Mouse (Mus musculus) limb, embryonic 15.5 days (tissue): ENCODE measurements around the gene Rbfox1. TPM values are rescaled to one million over a fixed set of nuclear protein-coding genes. Genes with fewer than 3 reads are reported as not detected.

Experiments used
- ATAC-seq: fragments of 200-750 bp; cut with Nextera tagmentation; 2 replicates; pipeline ENCODE4 v1.8.0; 2017; ENCODE audit warnings: low read depth, moderate TSS enrichment; ENCODE audit not compliant: insufficient number of reproducible peaks, low FRiP score, low TSS enrichment
- H3K27ac ChIP-seq: fragments of 300-500 bp; sonication (generic); 2 replicates; pipeline ENCODE4 v1.5.1; 2015; ENCODE audit warnings: moderate library complexity, mild to moderate bottlenecking, inconsistent platforms
- H3K27me3 ChIP-seq: fragments of 300-500 bp; sonication (generic); 2 replicates; pipeline ENCODE4 v1.6.1; 2015; ENCODE audit warnings: inconsistent platforms
- H3K36me3 ChIP-seq: fragments of 300-500 bp; sonication (generic); 2 replicates; pipeline ENCODE4 v1.6.1; 2015; ENCODE audit warnings: inconsistent platforms
- H3K4me1 ChIP-seq: fragments of 300-500 bp; sonication (generic); 2 replicates; pipeline ENCODE4 v1.6.1; 2015; ENCODE audit warnings: inconsistent platforms
- H3K4me2 ChIP-seq: fragments of 300-500 bp; sonication (generic); 2 replicates; pipeline ENCODE4 v1.6.1; 2015; ENCODE audit warnings: mild to moderate bottlenecking, inconsistent platforms
- H3K4me3 ChIP-seq: fragments of 300-500 bp; sonication (generic); 2 replicates; pipeline ENCODE4 v1.5.1; 2015; ENCODE audit warnings: mild to moderate bottlenecking, inconsistent platforms
- H3K9ac ChIP-seq: fragments of 300-500 bp; sonication (generic); 2 replicates; pipeline ENCODE4 v1.6.1; 2015; ENCODE audit warnings: inconsistent platforms
- H3K9me3 ChIP-seq: fragments of 300-500 bp; sonication (generic); 2 replicates; pipeline ENCODE4 v1.6.1; 2016; ENCODE audit warnings: inconsistent platforms
- WGBS: fragments of 180-500 bp; shearing (Covaris S2); methylation state at CpG from one replicate; pipeline ENCODE4 v1.1.7; 2015; 5-methylcytosine and 5-hydroxymethylcytosine counted together
- polyA plus RNA-seq: library from polyadenylated mRNA; unstranded; fragments of >200 nt; fragmentation: Nextera tagmentation; extraction: Ambion mirVana; gene quantifications from 2 replicates; pipeline ENCODE4 v1.2.1, GENCODE M21; 2015

The Rbfox1 gene
- polyA plus RNA-seq, 1 experiment from 2014 or later = 4.0 TPM

GRCm38 (mm10) chr16:6889221-6889620 lies 1004.1 kb downstream of the Rbfox1 start:
- Histone ChIP-seq H3K9ac (no peak overlapping the region), H3K27ac (no peak overlapping the region), H3K9me3 (no peaks in the 10 kb centered on the region), H3K36me3 (no peaks in the 10 kb centered on the region), H3K27me3 (no peaks in the 10 kb centered on the region), H3K4me2 (no peak overlapping the region), H3K4me3 (no peak overlapping the region), H3K4me1 (no peaks in the 10 kb centered on the region)
- no peak for ATAC-seq
- 60% methylated on average over 4 of the region's 4 CpGs for WGBS

- 46% methylated on average over 6 of the region's 6 CpGs for WGBS
- Histone ChIP-seq H3K4me3 (no peak overlapping the region), H3K9me3 (no peaks in the 10 kb centered on the region), H3K27ac (no peak overlapping the region), H3K27me3 (no peaks in the 10 kb centered on the region), H3K4me1 (no peaks in the 10 kb centered on the region), H3K4me2 (no peak overlapping the region), H3K36me3 (no peaks in the 10 kb centered on the region), H3K9ac (no peak overlapping the region)
- no peak for ATAC-seq
These were observed 1012.6 kb downstream of the Rbfox1 start for GRCm38 (mm10) chr16:6897734-6898133.

- H3K4me2 ChIP-seq = no peak overlapping the region
- no peaks in the 10 kb centered on the region for H3K4me1 ChIP-seq
- 39% methylated on average over 2 of the region's 2 CpGs for WGBS
- no peaks in the 10 kb centered on the region for H3K9me3 ChIP-seq
- H3K36me3 ChIP-seq = no peaks in the 10 kb centered on the region
- no peak overlapping the region for H3K4me3 ChIP-seq
- H3K27me3 ChIP-seq = no peaks in the 10 kb centered on the region
- no peak for ATAC-seq
- H3K9ac ChIP-seq = no peak overlapping the region
- H3K27ac ChIP-seq = no peak overlapping the region
These were observed 1014.9 kb downstream of the Rbfox1 start for GRCm38 (mm10) chr16:6900006-6900405.

- no peak for ATAC-seq
- Histone ChIP-seq H3K4me2 (no peak overlapping the region), H3K9ac (no peak overlapping the region), H3K4me1 (no peaks in the 10 kb centered on the region), H3K4me3 (no peak overlapping the region), H3K27ac (no peak overlapping the region), H3K36me3 (no peaks in the 10 kb centered on the region), H3K9me3 (no peaks in the 10 kb centered on the region), H3K27me3 (no peaks in the 10 kb centered on the region)
- WGBS = 70% methylated on average over 4 of the region's 4 CpGs
These were observed 1019.8 kb downstream of the Rbfox1 start for GRCm38 (mm10) chr16:6904984-6905383.

- no peak overlapping the region for H3K4me3 ChIP-seq
- no peak for ATAC-seq
- no peaks in the 10 kb centered on the region for H3K27me3 ChIP-seq
- WGBS = 82% methylated on average over 2 of the region's 2 CpGs
- no peak overlapping the region for H3K4me2 ChIP-seq
- H3K36me3 ChIP-seq = no peaks in the 10 kb centered on the region
- no peaks in the 10 kb centered on the region for H3K4me1 ChIP-seq
- no peak overlapping the region for H3K9ac ChIP-seq
- H3K9me3 ChIP-seq = no peaks in the 10 kb centered on the region
- H3K27ac ChIP-seq = no peak overlapping the region
These were observed 1020.8 kb downstream of the Rbfox1 start for GRCm38 (mm10) chr16:6906001-6906400.

- Histone ChIP-seq H3K27ac (no peak overlapping the region), H3K4me3 (no peak overlapping the region), H3K27me3 (no peaks in the 10 kb centered on the region), H3K9ac (no peak overlapping the region), H3K4me1 (no peaks in the 10 kb centered on the region), H3K4me2 (no peak overlapping the region), H3K36me3 (no peaks in the 10 kb centered on the region), H3K9me3 (no peaks in the 10 kb centered on the region)
- 64% methylated on average over 6 of the region's 6 CpGs for WGBS
- no peak for ATAC-seq
These were observed 1022.4 kb downstream of the Rbfox1 start for GRCm38 (mm10) chr16:6907550-6907949.

- Histone ChIP-seq H3K4me2 (no peak overlapping the region), H3K27me3 (no peaks in the 10 kb centered on the region), H3K27ac (no peak overlapping the region), H3K4me1 (0 out of 2 replicates have a peak, but pooled peaks cover 3% of the 10 kb centered on the region), H3K4me3 (no peak overlapping the region), H3K9me3 (no peaks in the 10 kb centered on the region), H3K9ac (no peak overlapping the region), H3K36me3 (no peaks in the 10 kb centered on the region)
- 74% methylated on average over 4 of the region's 4 CpGs for WGBS
- ATAC-seq = no peak
These were observed 1029.4 kb downstream of the Rbfox1 start for GRCm38 (mm10) chr16:6914531-6914930.

GRCm38 (mm10) chr16:6918641-6919040 lies 1033.5 kb downstream of the Rbfox1 start:
- H3K9me3 ChIP-seq = no peaks in the 10 kb centered on the region
- H3K27ac ChIP-seq = no peak overlapping the region
- H3K36me3 ChIP-seq = no peaks in the 10 kb centered on the region
- H3K4me1 ChIP-seq = 0 out of 2 replicates have a peak, but pooled peaks cover 3% of the 10 kb centered on the region
- no peak overlapping the region for H3K4me2 ChIP-seq
- H3K4me3 ChIP-seq = no peak overlapping the region
- no peak overlapping the region for H3K9ac ChIP-seq
- no peak for ATAC-seq
- no peaks in the 10 kb centered on the region for H3K27me3 ChIP-seq
- WGBS = 22% methylated on average over 3 of the region's 3 CpGs

- Histone ChIP-seq H3K27me3 (no peaks in the 10 kb centered on the region), H3K9ac (no peak overlapping the region), H3K9me3 (no peaks in the 10 kb centered on the region), H3K36me3 (no peaks in the 10 kb centered on the region), H3K4me3 (no peak overlapping the region), H3K27ac (no peak overlapping the region), H3K4me2 (no peak overlapping the region), H3K4me1 (0 out of 2 replicates have a peak, but pooled peaks cover 3% of the 10 kb centered on the region)
- WGBS = 33% methylated on average over 5 of the region's 5 CpGs
- no peak for ATAC-seq
These were observed 1034.5 kb downstream of the Rbfox1 start for GRCm38 (mm10) chr16:6919681-6920080.

- Histone ChIP-seq H3K4me3 (no peak overlapping the region), H3K27me3 (no peaks in the 10 kb centered on the region), H3K9ac (no peak overlapping the region), H3K9me3 (no peaks in the 10 kb centered on the region), H3K4me2 (no peak overlapping the region), H3K4me1 (no peaks in the 10 kb centered on the region), H3K36me3 (no peaks in the 10 kb centered on the region), H3K27ac (no peak overlapping the region)
- WGBS = 55% methylated on average over 2 of the region's 2 CpGs
- ATAC-seq = no peak
These were observed 1042.5 kb downstream of the Rbfox1 start for GRCm38 (mm10) chr16:6927661-6928060.

GRCm38 (mm10) chr16:6930795-6931194 lies 1045.6 kb downstream of the Rbfox1 start:
- Histone ChIP-seq H3K9me3 (no peaks in the 10 kb centered on the region), H3K4me2 (no peak overlapping the region), H3K4me1 (no peaks in the 10 kb centered on the region), H3K36me3 (no peaks in the 10 kb centered on the region), H3K9ac (no peak overlapping the region), H3K27ac (no peak overlapping the region), H3K4me3 (no peak overlapping the region), H3K27me3 (no peaks in the 10 kb centered on the region)
- ATAC-seq = no peak
- WGBS = 45% methylated on average over 3 of the region's 3 CpGs

GRCm38 (mm10) chr16:6946151-6946550 lies 1061.0 kb downstream of the Rbfox1 start:
- H3K4me1 ChIP-seq = no peaks in the 10 kb centered on the region
- WGBS = 77% methylated on average over 6 of the region's 6 CpGs
- no peaks in the 10 kb centered on the region for H3K27me3 ChIP-seq
- ATAC-seq = no peak
- no peak overlapping the region for H3K9ac ChIP-seq
- H3K4me2 ChIP-seq = no peak overlapping the region
- H3K27ac ChIP-seq = no peak overlapping the region
- H3K4me3 ChIP-seq = no peak overlapping the region
- no peaks in the 10 kb centered on the region for H3K36me3 ChIP-seq
- H3K9me3 ChIP-seq = no peaks in the 10 kb centered on the region

GRCm38 (mm10) chr16:6949666-6950065 lies 1064.5 kb downstream of the Rbfox1 start:
- Histone ChIP-seq H3K27me3 (no peaks in the 10 kb centered on the region), H3K27ac (no peak overlapping the region), H3K9me3 (no peaks in the 10 kb centered on the region), H3K36me3 (no peaks in the 10 kb centered on the region), H3K4me1 (no peaks in the 10 kb centered on the region), H3K9ac (no peak overlapping the region), H3K4me2 (no peak overlapping the region), H3K4me3 (no peak overlapping the region)
- no peak for ATAC-seq
- 77% methylated on average over 2 of the region's 2 CpGs for WGBS
